Mouse (Mus musculus): ENCODE data around the gene Cdx2.

DNA sequence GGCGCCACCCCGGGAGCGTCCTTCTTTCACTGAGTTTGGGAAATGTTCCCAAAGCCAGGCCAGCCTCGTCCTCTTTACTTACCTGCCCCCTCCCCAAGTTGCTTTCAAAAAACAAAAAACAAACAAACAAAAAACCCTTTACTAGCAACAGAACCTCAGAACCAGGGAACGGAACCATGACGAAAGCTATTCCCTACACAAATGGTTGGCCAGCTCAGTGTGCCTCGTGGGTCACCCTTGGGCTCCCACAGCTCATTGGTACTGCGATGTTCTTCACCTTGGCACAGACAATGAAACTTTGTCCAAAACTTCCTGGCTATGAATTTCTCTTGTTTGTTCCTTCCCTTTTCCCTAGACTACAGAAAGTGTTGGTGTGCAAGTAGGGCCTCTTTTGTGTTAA, 4.9 kb downstream of the Cdx2 start:
- TF ChIP-seq HCFC1 (IDR thresholded peaks at IDR 0.05; ENCODE audit: borderline replicate concordance, insufficient read depth, low read length) (no peak), CHD2 (IDR thresholded peaks at IDR 0.05; ENCODE audit: low read depth, low read length) (no peak), MAFK (IDR thresholded peaks at IDR 0.05; ENCODE audit: insufficient read depth, low read depth, low read length) (no peak), ZC3H11A (IDR thresholded peaks at IDR 0.05; ENCODE audit: borderline replicate concordance, low read depth, low read length) (no peak)
